Mouse (Mus musculus): ENCODE results near the gene Carf.

DNA sequence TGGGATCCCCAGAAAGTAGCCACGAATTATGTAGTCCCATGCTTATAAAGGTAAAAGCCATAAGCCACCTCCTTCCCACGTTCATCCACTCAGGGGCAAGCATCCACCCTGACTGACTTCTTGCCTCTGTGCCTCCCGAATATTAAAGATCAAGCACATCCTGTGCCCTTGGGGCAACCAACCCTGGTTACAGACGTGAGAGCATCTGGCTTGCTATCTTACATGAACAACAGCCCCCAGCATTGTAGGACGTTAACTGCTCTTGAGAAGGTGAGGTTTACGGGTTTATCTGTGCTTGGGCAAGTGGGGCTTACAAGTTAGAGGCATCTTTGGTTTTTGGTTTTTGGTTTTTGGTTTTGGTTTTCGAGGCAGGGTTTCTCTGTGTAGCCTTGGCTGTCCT, 58.6 kb downstream of the Carf start:
- no peak for TF ChIP-seq CTCF (IDR thresholded peaks at IDR 0.05; ENCODE audit: low read depth)
- no peak for TF ChIP-seq EP300 (IDR thresholded peaks at IDR 0.05; ENCODE audit: low read depth)

Measured in heart, postnatal 0 days (tissue).